Mouse (Mus musculus): ENCODE results near the gene Spag8. TPM values are rescaled to one million over a fixed set of nuclear protein-coding genes. Genes with fewer than 3 reads are reported as not detected.

Gene Spag8
- polyA plus RNA-seq (2016; fragmentation: Nextera tagmentation; extraction: Ambion mirVana): 7.1 and 7.2 TPM in 2 replicates

DNA sequence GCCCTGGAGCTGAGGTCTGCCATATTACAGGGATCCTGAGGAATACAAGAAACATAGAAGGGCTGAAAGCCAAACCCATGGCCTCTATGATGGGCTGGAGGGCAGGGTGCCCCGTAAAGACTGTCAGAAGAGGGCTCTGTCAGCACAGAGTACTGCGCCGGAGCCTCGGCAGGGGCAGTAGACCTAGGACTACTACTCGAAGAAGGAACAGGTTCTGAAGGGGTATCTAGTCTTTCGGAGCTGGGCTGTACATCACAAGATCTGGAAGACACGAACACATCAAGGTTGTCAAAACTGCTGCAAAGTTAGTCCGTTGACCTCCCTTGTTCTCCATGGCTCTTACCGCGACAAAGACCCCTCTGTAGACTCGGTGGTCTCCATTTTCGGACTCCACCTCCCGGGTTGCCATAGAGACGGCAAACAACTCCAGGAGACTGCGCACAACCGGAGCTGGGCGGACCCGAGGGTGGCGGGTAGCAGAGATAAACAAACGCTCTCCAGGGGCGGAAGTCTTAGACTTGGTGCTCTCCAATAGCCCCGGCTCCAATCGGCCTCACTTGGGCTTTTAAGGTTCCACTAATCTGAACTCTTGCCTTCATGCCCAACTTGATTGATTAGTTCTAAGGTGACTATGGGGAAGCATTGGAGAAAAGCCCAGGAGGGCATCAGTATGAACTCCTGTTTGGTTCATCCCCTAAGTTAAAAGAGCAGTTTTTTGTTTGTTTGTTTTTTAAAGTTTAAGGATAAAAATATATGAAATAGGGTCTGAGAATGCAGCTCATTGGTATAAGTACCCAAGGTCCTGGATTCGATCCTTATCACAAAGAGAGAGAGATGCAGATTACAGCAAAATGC lies at the start of gene Spag8:
Gene Spag8, minus strand, starts transcription at position 434 of the 855 bp plus-strand sequence.
- Histone ChIP-seq H3K27ac (no peak within 1 kb of the TSS), H3K36me3 (peaks cover 26% of the 10 kb centered on the region), H3K9me3 (replicated peaks) (peaks cover 7% of the 10 kb centered on the region), H3K9ac (peak within 1 kb of the TSS; percentile 35), H3K4me3 (peak within 1 kb of the TSS; percentile 27), H3K4me1 (peaks cover 22% of the 10 kb centered on the region), H3K4me2 (replicated peaks) (peak within 1 kb of the TSS; percentile 49), H3K27me3 (no peaks in the 10 kb centered on the region)
- no peak for ATAC-seq (ENCODE audit: low FRiP score)
- WGBS: 13% methylated on average over 24 of the region's 24 CpGs

DNA sequence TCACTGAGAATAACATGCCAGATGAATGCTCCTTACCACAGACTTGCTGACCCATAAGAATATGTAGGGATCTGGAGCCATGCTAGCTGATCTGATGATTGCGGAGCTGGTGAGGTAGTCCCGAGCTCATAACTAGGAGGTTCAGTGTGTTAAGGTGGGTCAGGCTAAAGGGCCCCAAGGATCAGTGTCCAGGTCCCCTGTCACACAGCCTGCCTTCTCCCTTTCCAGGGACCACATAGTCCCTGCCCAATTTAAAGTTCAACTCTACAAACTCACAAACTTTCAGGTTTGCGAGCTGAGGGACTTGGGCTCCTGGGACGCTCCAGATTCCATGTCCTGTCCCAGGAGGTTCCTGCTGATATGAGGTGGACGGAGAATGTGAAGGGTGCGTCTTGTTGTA lies 47.3 kb upstream of the Spag8 start, which contains the start of gene Olfr70:
Gene Olfr70, minus strand, starts transcription at position 101 of the 400 bp plus-strand sequence.
- no peaks in the 10 kb centered on the region for H3K27me3 ChIP-seq
- no peaks in the 10 kb centered on the region for H3K9me3 ChIP-seq (replicated peaks)
- no peak within 1 kb of the TSS for H3K27ac ChIP-seq
- H3K4me1 ChIP-seq: no peaks in the 10 kb centered on the region
- no peak within 1 kb of the TSS for H3K4me2 ChIP-seq (replicated peaks)
- ATAC-seq (ENCODE audit: low FRiP score): no peak
- no peak within 1 kb of the TSS for H3K4me3 ChIP-seq
- no peaks in the 10 kb centered on the region for H3K36me3 ChIP-seq
- no peak within 1 kb of the TSS for H3K9ac ChIP-seq
- 94% methylated on average over 6 of the region's 6 CpGs for WGBS

DNA sequence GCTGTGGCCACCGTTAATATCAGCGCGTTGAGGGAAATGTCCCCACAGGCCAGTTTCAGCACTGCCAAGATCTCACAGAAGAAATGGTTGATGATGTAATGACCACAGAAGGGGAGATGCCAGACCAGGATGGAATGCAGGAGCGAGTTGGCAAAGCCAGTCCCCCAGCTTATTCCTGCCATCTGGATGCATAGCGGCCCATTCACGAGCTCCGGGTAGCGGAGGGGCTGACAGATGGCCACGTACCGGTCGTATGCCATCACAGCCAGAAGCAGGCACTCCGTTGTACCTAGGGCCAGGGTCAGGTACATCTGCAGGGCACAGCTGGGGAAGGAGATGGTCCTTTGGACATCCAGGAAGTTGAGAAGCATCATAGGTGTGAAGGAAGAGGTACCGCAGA lies 43.2 kb upstream of the Spag8 start:
- Histone ChIP-seq H3K4me1 (no peaks in the 10 kb centered on the region), H3K9ac (no peak overlapping the region), H3K4me3 (no peak overlapping the region), H3K27me3 (no peaks in the 10 kb centered on the region), H3K9me3 (replicated peaks) (no peaks in the 10 kb centered on the region), H3K36me3 (peaks cover 2% of the 10 kb centered on the region; the same call in 1 of the 2 replicates), H3K27ac (no peak overlapping the region), H3K4me2 (replicated peaks) (no peak overlapping the region)
- 88% methylated on average over 13 of the region's 13 CpGs for WGBS
- no peak for ATAC-seq (ENCODE audit: low FRiP score)

GRCm38 (mm10) chr4:43695249-43695671 lies 41.9 kb upstream of the Spag8 start:
- no peak for ATAC-seq (ENCODE audit: low FRiP score)
- 33% methylated on average over 9 of the region's 9 CpGs for WGBS
- Histone ChIP-seq H3K9me3 (replicated peaks) (no peaks in the 10 kb centered on the region), H3K4me2 (replicated peaks) (no peak overlapping the region), H3K4me1 (no peaks in the 10 kb centered on the region), H3K27me3 (no peaks in the 10 kb centered on the region), H3K27ac (no peak overlapping the region), H3K36me3 (peaks cover 7% of the 10 kb centered on the region), H3K9ac (no peak overlapping the region), H3K4me3 (no peak overlapping the region)

DNA sequence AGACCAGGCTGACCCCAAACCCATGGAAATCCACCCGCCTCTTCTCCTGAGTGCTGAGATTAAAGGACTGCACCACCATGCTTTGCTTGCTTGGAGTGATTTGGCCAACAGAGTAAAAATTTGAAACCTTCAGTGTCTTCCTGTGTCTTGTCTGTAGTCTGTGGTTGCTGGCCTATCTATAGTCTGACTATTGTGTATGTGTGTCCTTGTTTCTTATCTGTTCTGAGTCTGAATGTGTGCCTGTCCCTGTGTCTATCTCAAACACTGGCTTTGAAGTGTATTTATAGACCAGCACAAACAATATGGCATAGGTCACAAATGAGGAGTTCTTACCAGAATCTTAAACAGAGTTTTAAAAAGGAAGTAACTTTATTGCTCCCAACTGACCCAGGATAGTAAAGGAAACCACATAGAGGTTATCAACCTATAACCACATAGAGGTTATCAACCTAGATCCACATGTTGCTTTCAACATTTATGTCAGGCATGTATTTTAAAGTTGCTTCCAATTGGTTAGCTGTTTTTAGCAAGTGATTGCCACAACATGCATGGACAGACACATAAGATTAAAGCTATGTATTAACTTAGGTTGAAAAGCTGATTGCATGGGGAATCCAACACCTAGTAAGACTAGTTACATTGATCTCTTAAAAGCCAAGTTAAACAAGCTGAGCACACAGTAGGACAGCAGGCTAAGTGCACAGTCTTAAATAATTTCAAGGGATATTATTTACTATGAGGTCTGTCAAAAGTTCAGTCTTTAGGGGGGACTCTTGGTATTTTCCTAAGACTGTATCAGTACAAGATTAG lies 41.2 kb upstream of the Spag8 start:
- WGBS: 97% methylated on average over 1 of the region's 1 CpGs
- no peaks in the 10 kb centered on the region for H3K4me1 ChIP-seq
- H3K9ac ChIP-seq: no peak overlapping the region
- ATAC-seq (ENCODE audit: low FRiP score): no peak
- no peaks in the 10 kb centered on the region for H3K27me3 ChIP-seq
- H3K9me3 ChIP-seq (replicated peaks): no peaks in the 10 kb centered on the region
- no peak overlapping the region for H3K4me2 ChIP-seq (replicated peaks)
- H3K27ac ChIP-seq: no peak overlapping the region
- no peak overlapping the region for H3K4me3 ChIP-seq
- H3K36me3 ChIP-seq: peaks cover 13% of the 10 kb centered on the region

DNA sequence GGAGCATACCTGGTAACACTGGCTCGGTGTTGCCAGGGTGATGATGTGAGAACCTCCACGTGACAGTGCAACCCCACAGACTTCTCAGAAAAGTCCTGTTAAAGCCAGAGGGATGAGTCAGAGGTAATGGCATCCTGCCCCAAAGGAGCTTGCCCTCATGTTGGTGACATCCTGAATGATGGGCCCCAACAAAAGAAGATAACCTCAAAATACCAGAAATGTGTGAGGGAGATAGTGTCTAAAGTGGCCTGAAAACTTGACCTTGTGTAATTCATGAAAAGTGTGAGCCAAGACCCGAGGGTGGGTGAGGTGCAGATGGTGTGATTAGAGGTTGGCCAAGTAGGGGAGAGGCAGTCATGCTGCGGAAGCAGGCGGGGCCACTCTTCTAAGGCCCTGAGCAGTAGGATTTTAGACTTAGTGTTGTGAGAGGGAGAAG lies 40.4 kb upstream of the Spag8 start:
- H3K27me3 ChIP-seq: no peaks in the 10 kb centered on the region
- no peak for ATAC-seq (ENCODE audit: low FRiP score)
- H3K4me2 ChIP-seq (replicated peaks): no peak overlapping the region
- H3K4me1 ChIP-seq: no peaks in the 10 kb centered on the region
- H3K9ac ChIP-seq: no peak overlapping the region
- H3K36me3 ChIP-seq: peaks cover 20% of the 10 kb centered on the region
- H3K27ac ChIP-seq: no peak overlapping the region
- 81% methylated on average over 5 of the region's 5 CpGs for WGBS
- H3K9me3 ChIP-seq (replicated peaks): no peaks in the 10 kb centered on the region
- H3K4me3 ChIP-seq: no peak overlapping the region

GRCm38 (mm10) chr4:43691026-43691425 lies 37.6 kb upstream of the Spag8 start:
- no peak overlapping the region for H3K27ac ChIP-seq
- H3K4me1 ChIP-seq: no peaks in the 10 kb centered on the region
- H3K4me2 ChIP-seq (replicated peaks): no peak overlapping the region
- WGBS: 84% methylated on average over 5 of the region's 5 CpGs
- H3K27me3 ChIP-seq: no peaks in the 10 kb centered on the region
- H3K9me3 ChIP-seq (replicated peaks): no peaks in the 10 kb centered on the region
- H3K4me3 ChIP-seq: no peak overlapping the region
- H3K36me3 ChIP-seq: peaks cover 38% of the 10 kb centered on the region
- no peak overlapping the region for H3K9ac ChIP-seq
- ATAC-seq (ENCODE audit: low FRiP score): no peak

DNA sequence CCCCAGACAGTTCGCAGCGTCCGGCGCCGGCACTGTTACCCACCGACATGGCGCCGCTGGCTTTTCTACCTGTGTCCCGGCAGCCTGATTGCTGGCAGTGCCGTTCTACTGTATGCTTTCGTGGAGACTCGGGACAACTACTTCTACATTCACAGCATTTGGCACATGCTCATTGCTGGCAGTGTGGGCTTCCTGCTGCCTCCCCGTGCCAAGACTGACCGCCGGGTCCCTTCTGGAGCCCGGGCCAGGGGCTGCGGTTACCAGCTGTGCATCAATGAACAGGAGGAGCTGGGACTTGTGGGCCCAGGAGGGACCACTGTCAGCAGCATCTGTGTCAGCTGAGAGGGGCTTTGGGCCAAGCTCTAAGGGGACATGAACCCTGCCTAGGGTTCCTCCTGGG lies 36.6 kb upstream of the Spag8 start:
- ATAC-seq (ENCODE audit: low FRiP score): no peak
- H3K9me3 ChIP-seq (replicated peaks): no peaks in the 10 kb centered on the region
- no peak overlapping the region for H3K4me2 ChIP-seq (replicated peaks)
- H3K27ac ChIP-seq: no peak overlapping the region
- no peak overlapping the region for H3K4me3 ChIP-seq
- no peaks in the 10 kb centered on the region for H3K4me1 ChIP-seq
- H3K36me3 ChIP-seq: peaks cover 48% of the 10 kb centered on the region
- no peak overlapping the region for H3K9ac ChIP-seq
- 95% methylated on average over 17 of the region's 17 CpGs for WGBS
- no peaks in the 10 kb centered on the region for H3K27me3 ChIP-seq

GRCm38 (mm10) chr4:43679416-43680043 lies 26.1 kb upstream of the Spag8 start:
- H3K27ac ChIP-seq: no peak overlapping the region
- H3K4me1 ChIP-seq: no peaks in the 10 kb centered on the region
- no peak for ATAC-seq (ENCODE audit: low FRiP score)
- no peak overlapping the region for H3K4me2 ChIP-seq (replicated peaks)
- no peaks in the 10 kb centered on the region for H3K9me3 ChIP-seq (replicated peaks)
- H3K4me3 ChIP-seq: no peak overlapping the region
- H3K9ac ChIP-seq: no peak overlapping the region
- no peaks in the 10 kb centered on the region for H3K27me3 ChIP-seq
- peaks cover 90% of the 10 kb centered on the region for H3K36me3 ChIP-seq
- 88% methylated on average over 7 of the region's 7 CpGs for WGBS

DNA sequence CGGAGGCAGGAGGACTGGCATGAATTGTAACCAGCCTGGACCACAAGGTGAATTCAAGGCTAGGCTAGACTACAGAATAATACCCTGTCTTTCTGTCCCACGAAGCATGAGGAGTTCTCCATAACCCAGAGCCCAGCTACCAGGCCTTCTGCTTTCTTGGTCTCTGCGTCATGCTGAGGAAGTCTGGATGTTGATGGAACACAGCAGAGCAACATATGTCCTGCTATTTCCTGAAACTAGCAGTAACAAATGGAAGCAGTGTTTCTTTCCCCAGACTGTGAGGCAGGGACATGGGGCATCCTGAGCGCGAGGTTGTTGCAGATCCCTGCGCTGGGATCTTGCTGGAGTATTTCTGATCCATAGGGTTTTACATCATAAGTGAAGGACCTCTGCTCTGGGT lies 25.1 kb upstream of the Spag8 start:
- H3K9me3 ChIP-seq (replicated peaks): no peaks in the 10 kb centered on the region
- H3K27ac ChIP-seq: no peak overlapping the region
- H3K27me3 ChIP-seq: no peaks in the 10 kb centered on the region
- no peak overlapping the region for H3K4me3 ChIP-seq
- no peak overlapping the region for H3K9ac ChIP-seq
- WGBS: 89% methylated on average over 6 of the region's 6 CpGs
- H3K4me1 ChIP-seq: no peaks in the 10 kb centered on the region
- H3K36me3 ChIP-seq: peaks cover 86% of the 10 kb centered on the region
- ATAC-seq (ENCODE audit: low FRiP score): no peak
- no peak overlapping the region for H3K4me2 ChIP-seq (replicated peaks)

- Histone ChIP-seq H3K36me3 (peaks cover 64% of the 10 kb centered on the region), H3K4me2 (replicated peaks) (no peak overlapping the region), H3K27me3 (no peaks in the 10 kb centered on the region), H3K4me3 (no peak overlapping the region), H3K9ac (no peak overlapping the region), H3K27ac (no peak overlapping the region), H3K4me1 (peaks cover 26% of the 10 kb centered on the region), H3K9me3 (replicated peaks) (no peaks in the 10 kb centered on the region)
- WGBS: 79% methylated on average over 4 of the region's 4 CpGs
- ATAC-seq (ENCODE audit: low FRiP score): no peak
Observed at GRCm38 (mm10) chr4:43675608-43676007, 22.2 kb upstream of the Spag8 start.

DNA sequence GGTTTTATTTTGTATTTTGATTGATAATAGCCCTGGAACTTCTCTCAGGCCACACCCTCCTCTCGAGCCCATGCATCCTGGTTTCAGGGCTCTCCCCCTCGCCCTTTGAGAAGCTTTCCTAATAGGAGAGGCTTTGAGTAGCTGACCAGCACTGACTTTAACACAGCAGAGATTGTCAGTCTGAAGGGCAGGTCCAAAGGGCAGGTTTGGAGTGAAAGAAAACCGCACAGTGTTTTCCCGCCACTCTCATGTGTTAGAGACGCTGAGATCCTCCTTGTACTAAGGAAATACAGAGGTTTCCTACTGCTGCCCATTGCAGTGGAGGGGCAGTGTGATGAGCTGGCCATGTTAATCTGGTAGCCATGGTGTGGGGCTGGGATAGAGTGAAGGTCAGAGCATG lies 21.6 kb upstream of the Spag8 start:
- no peak overlapping the region for H3K9ac ChIP-seq
- no peak overlapping the region for H3K4me2 ChIP-seq (replicated peaks)
- H3K27ac ChIP-seq: no peak overlapping the region
- H3K4me1 ChIP-seq: peaks cover 32% of the 10 kb centered on the region
- ATAC-seq (ENCODE audit: low FRiP score): no peak
- H3K27me3 ChIP-seq: no peaks in the 10 kb centered on the region
- H3K36me3 ChIP-seq: peaks cover 60% of the 10 kb centered on the region
- H3K4me3 ChIP-seq: no peak overlapping the region
- WGBS: 78% methylated on average over 5 of the region's 5 CpGs
- no peaks in the 10 kb centered on the region for H3K9me3 ChIP-seq (replicated peaks)
